Comparison of ENCODE assay signal across 37 mouse cellular contexts in the genomic region with DNA sequence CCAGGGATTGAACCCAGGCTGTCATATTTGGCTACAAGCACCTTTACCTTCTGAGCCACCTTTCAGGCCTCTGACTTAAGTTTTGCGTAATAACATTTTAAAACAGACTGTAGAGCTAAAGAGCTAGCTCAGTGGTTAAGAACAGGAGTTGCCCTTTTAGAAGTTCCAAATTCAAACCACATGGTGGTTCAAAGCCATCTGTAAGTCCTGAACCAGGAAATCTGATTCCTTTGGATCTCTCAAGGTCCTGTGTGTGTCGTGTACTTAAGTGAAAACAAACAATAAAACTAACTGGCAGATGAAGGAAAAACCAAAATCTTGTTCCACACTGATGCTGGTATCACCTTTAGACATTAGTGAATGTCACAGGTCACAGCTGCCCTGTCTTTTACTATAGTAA. TPM values are rescaled to one million over a fixed set of nuclear protein-coding genes. Genes with fewer than 3 reads are reported as not detected.
DNase-seq lines count a peak whose midpoint lies in the region; ATAC-seq lines count a peak whose summit lies in the region.
"Had no signal": no experiment of that assay in that cellular context is flagged by ENCODE, and none has a peak within 500 bp of the region (broad histone marks: within the 10 kb centered on the region; RNA-seq: fewer than 3 reads in every experiment).

No protein-coding gene starts in this region.

- H3K9ac ChIP-seq in embryonic facial prominence, embryonic 13.5 days: no peak overlapping the region
- no peak overlapping the region for H3K9ac ChIP-seq in limb, embryonic 12.5 days (replicated peaks)
- H3K9ac ChIP-seq: hindbrain, embryonic 13.5 days; liver, embryonic 14.5 days; neural tube, embryonic 15.5 days had no signal

- DNase-seq in 3T3-L1 (ENCODE audit: low read depth, low spot score): peak; percentile 55
- DNase-seq in embryo, embryonic 10.5 days (ENCODE audit: low spot score): peak; percentile 67
- DNase-seq in adrenal gland, adult 2 months: no peak
- no peak for DNase-seq in c-Kit-positive CD71-positive TER-119-positive erythroid progenitor cells, embryonic 14.5 days (ENCODE audit: low spot score)
- DNase-seq in left cerebral cortex, postnatal 10 days (ENCODE audit: extremely low spot score in 1 of 2, low spot score in 2 of 2): no peak
- DNase-seq: cerebellum, adult 11-12 months; cerebellum, adult 9-11 months; gastrocnemius, postnatal 10 days; heart, postnatal 36 days; kidney, adult 9 months; kidney, postnatal 10 days; layer of hippocampus, adult 9-11 months; liver; lung, adult 2 months; lung, postnatal 10 days; midbrain, embryonic 14.5 days; right cerebral cortex, adult 18-20 months; spleen, adult 18-20 months; thymus, adult 2 months; thymus, postnatal 36 days had no signal

- no peaks in the 10 kb centered on the region for H3K36me3 ChIP-seq in embryonic facial prominence, embryonic 13.5 days
- H3K36me3 ChIP-seq in limb, embryonic 12.5 days: no peaks in the 10 kb centered on the region
- H3K36me3 ChIP-seq: heart, embryonic 10.5 days; hindbrain, embryonic 13.5 days; neural tube, embryonic 15.5 days had no signal

- H3K4me2 ChIP-seq in embryonic facial prominence, embryonic 13.5 days: no peak overlapping the region
- no peak overlapping the region; the same call in 1 of the 2 replicates for H3K4me2 ChIP-seq in limb, embryonic 12.5 days
- H3K4me2 ChIP-seq: hindbrain, embryonic 13.5 days; neural tube, embryonic 15.5 days had no signal

- H3K4me3 ChIP-seq in embryonic facial prominence, embryonic 13.5 days: no peak overlapping the region
- no peak overlapping the region for H3K4me3 ChIP-seq in limb, embryonic 12.5 days (replicated peaks)
- H3K4me3 ChIP-seq: heart, embryonic 10.5 days; hindbrain, embryonic 13.5 days; neural tube, embryonic 15.5 days had no signal

- peak overlapping the region; percentile 78; the same call in 1 of the 2 replicates for H3K27ac ChIP-seq in embryonic facial prominence, embryonic 13.5 days
- H3K27ac ChIP-seq in limb, embryonic 12.5 days: peak overlapping the region; percentile 77
- H3K27ac ChIP-seq: heart, embryonic 10.5 days; hindbrain, embryonic 13.5 days; liver, embryonic 14.5 days; macrophage; neural tube, embryonic 15.5 days had no signal

- H3K27me3 ChIP-seq in embryonic facial prominence, embryonic 13.5 days: no peaks in the 10 kb centered on the region
- H3K27me3 ChIP-seq in limb, embryonic 12.5 days: no peaks in the 10 kb centered on the region
- H3K27me3 ChIP-seq: CH12.LX; hindbrain, embryonic 13.5 days; neural tube, embryonic 15.5 days had no signal

- H3K9me3 ChIP-seq in embryonic facial prominence, embryonic 13.5 days: no peaks in the 10 kb centered on the region
- H3K9me3 ChIP-seq in limb, embryonic 12.5 days: no peaks in the 10 kb centered on the region
- H3K9me3 ChIP-seq: heart, embryonic 10.5 days; hindbrain, embryonic 13.5 days; neural tube, embryonic 15.5 days had no signal

- whole genome bisulfite sequencing in embryonic facial prominence, embryonic 13.5 days: 18% methylated on average over 2 of the region's 2 CpGs
- 14% methylated on average over 2 of the region's 2 CpGs for WGBS in limb, embryonic 12.5 days

- no peak for ATAC-seq in embryonic facial prominence, embryonic 13.5 days (ENCODE audit: insufficient number of reproducible peaks, insufficient read depth, low FRiP score, low TSS enrichment, low read depth)
- no peak for ATAC-seq in limb, embryonic 12.5 days (ENCODE audit: insufficient number of reproducible peaks, insufficient read depth, low FRiP score, low TSS enrichment, low read depth)
- ATAC-seq: forebrain, embryonic 16.5 days; intestine, postnatal 0 days had no signal

- intact Hi-C loops in left cerebral cortex, postnatal 10 days (cut with DNase I): no loop called here

- peaks cover 24% of the 10 kb centered on the region for H3K4me1 ChIP-seq in embryonic facial prominence, embryonic 13.5 days
- H3K4me1 ChIP-seq in limb, embryonic 12.5 days (replicated peaks): peaks cover 27% of the 10 kb centered on the region

RNA-seq across cellular contexts. Expression of gene Lipe, which starts 3.0 kb away (rescaled TPM):
- polyA plus RNA-seq in embryonic facial prominence, embryonic 13.5 days (2015; fragmentation: Nextera tagmentation; extraction: Ambion mirVana): 9.5 and 9.9 TPM in 2 replicates
- 11.9 and 12.1 TPM in 2 replicates for polyA plus RNA-seq in limb, embryonic 12.5 days (2016; fragmentation: Nextera tagmentation; extraction: Ambion mirVana)
- 100 to 1,000 TPM; 372 to 462 TPM for total RNA-seq in adrenal gland, adult 2 months (2021)
- polyA plus RNA-seq in adrenal gland, adult 2 months (2012; rRNA removed): 471 and 632 TPM in 2 replicates
- total RNA-seq in left cerebral cortex, postnatal 10 days (2021): 1 to 10 TPM; 6.9 to 7.8 TPM

RNA-seq across cellular contexts. Expression of gene Cxcl17, which starts 11.1 kb away (rescaled TPM):
- polyA plus RNA-seq in embryonic facial prominence, embryonic 13.5 days (2015; fragmentation: Nextera tagmentation; extraction: Ambion mirVana): 0.85 TPM in 1 of 2 replicates, not detected in the other
- polyA plus RNA-seq in limb, embryonic 12.5 days (2016; fragmentation: Nextera tagmentation; extraction: Ambion mirVana): 0.29 and 0.58 TPM in 2 replicates
- not detected for total RNA-seq in adrenal gland, adult 2 months (2021)
- polyA plus RNA-seq in adrenal gland, adult 2 months (2012; rRNA removed): not detected in 2 replicates
- not detected for total RNA-seq in left cerebral cortex, postnatal 10 days (2021)
- total RNA-seq: adrenal gland, postnatal 14 days; CH12.LX; common myeloid progenitor, adult 5-6 weeks; gastrocnemius, postnatal 10 days; heart, postnatal 36 days; left cerebral cortex, postnatal 14 days; megakaryocyte-erythroid progenitor cell, adult 5-6 weeks had no signal
- polyA plus RNA-seq: C2C12; gonadal fat pad, adult 2 months; liver, embryonic 14.5 days; macrophage had no signal

RNA-seq across cellular contexts. Expression of gene Cnfn, which starts 32.0 kb away (rescaled TPM):
- 4.4 and 7.0 TPM in 2 replicates for polyA plus RNA-seq in embryonic facial prominence, embryonic 13.5 days (2015; fragmentation: Nextera tagmentation; extraction: Ambion mirVana)
- not detected in 2 replicates for polyA plus RNA-seq in limb, embryonic 12.5 days (2016; fragmentation: Nextera tagmentation; extraction: Ambion mirVana)
- not detected for total RNA-seq in adrenal gland, adult 2 months (2021)
- polyA plus RNA-seq in adrenal gland, adult 2 months (2012; rRNA removed): 1.8 TPM in 1 of 2 replicates, not detected in the other
- total RNA-seq in left cerebral cortex, postnatal 10 days (2021): not detected
- total RNA-seq: adrenal gland, postnatal 14 days; CH12.LX; common myeloid progenitor, adult 5-6 weeks; ES-E14; gastrocnemius, postnatal 10 days; heart, postnatal 36 days; left cerebral cortex, postnatal 14 days; megakaryocyte-erythroid progenitor cell, adult 5-6 weeks had no signal
- polyA plus RNA-seq: forebrain, embryonic 16.5 days; gonadal fat pad, adult 2 months; heart, embryonic 10.5 days; hindbrain, embryonic 13.5 days; liver, embryonic 14.5 days; macrophage; midbrain, embryonic 14.5 days had no signal

Comparison
In these comparisons a context has a peak if more than half of its experiments do, and no peak if none do; other contexts are left out.
1. DNase-seq: peak in 3T3-L1 (single experiment) and embryo, embryonic 10.5 days (single experiment); none in adrenal gland, adult 2 months (single experiment), c-Kit-positive CD71-positive TER-119-positive erythroid progenitor cells, embryonic 14.5 days (single experiment) and left cerebral cortex, postnatal 10 days (0 of 2).
2. RNA of gene Lipe, which starts 3.0 kb away (polyA plus RNA-seq): 471 to 632 TPM in adrenal gland, adult 2 months; 11.9 to 12.1 TPM in limb, embryonic 12.5 days and 9.5 to 9.9 TPM in embryonic facial prominence, embryonic 13.5 days; every median in the first group is over 10 times any median in the second.